Mouse (Mus musculus): Measurements from ENCODE around the gene Lyrm7.

GRCm38 (mm10) chr11:54897470-54897869 lies 36.8 kb upstream of the Lyrm7 start:
- TF ChIP-seq CTCF (IDR thresholded peaks at IDR 0.05; ENCODE audit: insufficient read depth, low read depth, low read length) (no peak), POLR2A (IDR thresholded peaks at IDR 0.05; ENCODE audit: insufficient read depth, low read depth, low read length) (no peak)

All from olfactory bulb, adult 2 months (tissue).